Mouse (Mus musculus): ENCODE results near the gene Elane. TPM values are rescaled to one million over a fixed set of nuclear protein-coding genes. Genes with fewer than 3 reads are reported as not detected.

Elane gene
- polyA plus RNA-seq, 1 experiment from 2014 or later, result not detected

- TF ChIP-seq CTCF (IDR thresholded peaks at IDR 0.05; ENCODE audit: low read depth), result no peak
- no peak overlapping the region; the same call in 1 of the 2 replicates for H3K4me2 ChIP-seq (replicated peaks; ENCODE audit: low read depth)
- H3K9ac ChIP-seq (ENCODE audit: low read depth, low read length), result no peak overlapping the region
- H3K27ac ChIP-seq (ENCODE audit: low read depth, low read length), result peak overlapping the region; percentile 1; the same call in 1 of the 2 replicates
- H3K27me3 ChIP-seq (replicated peaks; ENCODE audit: control insufficient read depth, insufficient read depth, low read length), result no peaks in the 10 kb centered on the region
- H3K4me1 ChIP-seq (replicated peaks; ENCODE audit: control insufficient read depth, insufficient read depth, low read length), result no peaks in the 10 kb centered on the region
- no peak overlapping the region for H3K4me3 ChIP-seq (ENCODE audit: low read depth, low read length)
- no peaks in the 10 kb centered on the region for H3K9me3 ChIP-seq (ENCODE audit: control insufficient read depth)
- peak; percentile 26 for ATAC-seq
- WGBS, result 41% methylated on average over 12 of the region's 12 CpGs
- H3K36me3 ChIP-seq (ENCODE audit: control insufficient read depth, insufficient read depth), result peaks cover 42% of the 10 kb centered on the region
Observed at GRCm38 (mm10) chr10:79865189-79865601, 20.9 kb upstream of the Elane start.

- TF ChIP-seq CTCF (IDR thresholded peaks at IDR 0.05; ENCODE audit: low read depth), result peak; percentile 79
- Histone ChIP-seq H3K27me3 (replicated peaks; ENCODE audit: control insufficient read depth, insufficient read depth, low read length) (no peaks in the 10 kb centered on the region), H3K27ac (ENCODE audit: low read depth, low read length) (peak overlapping the region; percentile 1; the same call in 1 of the 2 replicates), H3K36me3 (ENCODE audit: control insufficient read depth, insufficient read depth) (peaks cover 36% of the 10 kb centered on the region), H3K9me3 (ENCODE audit: control insufficient read depth) (no peaks in the 10 kb centered on the region), H3K9ac (ENCODE audit: low read depth, low read length) (no peak overlapping the region), H3K4me3 (ENCODE audit: low read depth, low read length) (no peak overlapping the region), H3K4me1 (replicated peaks; ENCODE audit: control insufficient read depth, insufficient read depth, low read length) (no peaks in the 10 kb centered on the region), H3K4me2 (replicated peaks; ENCODE audit: low read depth) (no peak overlapping the region)
- peak; percentile 39 for ATAC-seq
- 51% methylated on average over 19 of the region's 19 CpGs for WGBS
Observed at GRCm38 (mm10) chr10:79865801-79866295, 20.2 kb upstream of the Elane start.

- Histone ChIP-seq H3K4me2 (replicated peaks; ENCODE audit: low read depth) (no peak overlapping the region), H3K27me3 (replicated peaks; ENCODE audit: control insufficient read depth, insufficient read depth, low read length) (no peaks in the 10 kb centered on the region), H3K36me3 (ENCODE audit: control insufficient read depth, insufficient read depth) (peaks cover 28% of the 10 kb centered on the region), H3K9ac (ENCODE audit: low read depth, low read length) (no peak overlapping the region), H3K4me1 (replicated peaks; ENCODE audit: control insufficient read depth, insufficient read depth, low read length) (no peaks in the 10 kb centered on the region), H3K4me3 (ENCODE audit: low read depth, low read length) (no peak overlapping the region), H3K27ac (ENCODE audit: low read depth, low read length) (no peak overlapping the region; the same call in 1 of the 2 replicates), H3K9me3 (ENCODE audit: control insufficient read depth) (no peaks in the 10 kb centered on the region)
- 81% methylated on average over 11 of the region's 11 CpGs for WGBS
- no peak for TF ChIP-seq CTCF (IDR thresholded peaks at IDR 0.05; ENCODE audit: low read depth)
- no peak for ATAC-seq
Observed at GRCm38 (mm10) chr10:79866601-79867000, 19.4 kb upstream of the Elane start.

GRCm38 (mm10) chr10:79871845-79872244, 14.2 kb upstream of the Elane start:
- WGBS, result 86% methylated on average over 8 of the region's 8 CpGs

GRCm38 (mm10) chr10:79872862-79873261, 13.2 kb upstream of the Elane start:
- WGBS, result 52% methylated on average over 3 of the region's 3 CpGs
- Histone ChIP-seq H3K36me3 (ENCODE audit: control insufficient read depth, insufficient read depth) (no peaks in the 10 kb centered on the region), H3K4me3 (ENCODE audit: low read depth, low read length) (no peak overlapping the region), H3K4me1 (replicated peaks; ENCODE audit: control insufficient read depth, insufficient read depth, low read length) (no peaks in the 10 kb centered on the region), H3K4me2 (replicated peaks; ENCODE audit: low read depth) (no peak overlapping the region), H3K9ac (ENCODE audit: low read depth, low read length) (no peak overlapping the region), H3K9me3 (ENCODE audit: control insufficient read depth) (no peaks in the 10 kb centered on the region), H3K27me3 (replicated peaks; ENCODE audit: control insufficient read depth, insufficient read depth, low read length) (0 out of 2 replicates have a peak, but pooled peaks cover 5% of the 10 kb centered on the region), H3K27ac (ENCODE audit: low read depth, low read length) (no peak overlapping the region)
- TF ChIP-seq CTCF (IDR thresholded peaks at IDR 0.05; ENCODE audit: low read depth), result no peak
- no peak for ATAC-seq

More at GRCm38 (mm10) chr10:79871845-79872244, 14.2 kb upstream of the Elane start:
- Histone ChIP-seq H3K4me3 (ENCODE audit: low read depth, low read length) (no peak overlapping the region), H3K27ac (ENCODE audit: low read depth, low read length) (0 out of 2 replicates have a peak overlapping the region, but pooled peaks have one; percentile 4), H3K4me2 (replicated peaks; ENCODE audit: low read depth) (no peak overlapping the region), H3K36me3 (ENCODE audit: control insufficient read depth, insufficient read depth) (no peaks in the 10 kb centered on the region), H3K9me3 (ENCODE audit: control insufficient read depth) (no peaks in the 10 kb centered on the region), H3K27me3 (replicated peaks; ENCODE audit: control insufficient read depth, insufficient read depth, low read length) (0 out of 2 replicates have a peak, but pooled peaks cover 5% of the 10 kb centered on the region), H3K9ac (ENCODE audit: low read depth, low read length) (no peak overlapping the region), H3K4me1 (replicated peaks; ENCODE audit: control insufficient read depth, insufficient read depth, low read length) (no peaks in the 10 kb centered on the region)
- TF ChIP-seq CTCF (IDR thresholded peaks at IDR 0.05; ENCODE audit: low read depth), result no peak
- ATAC-seq, result no peak

- no peak for ATAC-seq
- 21% methylated on average over 6 of the region's 6 CpGs for WGBS
- Histone ChIP-seq H3K9ac (ENCODE audit: low read depth, low read length) (no peak overlapping the region), H3K4me2 (replicated peaks; ENCODE audit: low read depth) (peak overlapping the region; percentile 94), H3K9me3 (ENCODE audit: control insufficient read depth) (no peaks in the 10 kb centered on the region), H3K27ac (ENCODE audit: low read depth, low read length) (no peak overlapping the region), H3K4me3 (ENCODE audit: low read depth, low read length) (peak overlapping the region; percentile 59; the same call in 1 of the 2 replicates), H3K27me3 (replicated peaks; ENCODE audit: control insufficient read depth, insufficient read depth, low read length) (0 out of 2 replicates have a peak, but pooled peaks cover 5% of the 10 kb centered on the region), H3K4me1 (replicated peaks; ENCODE audit: control insufficient read depth, insufficient read depth, low read length) (no peaks in the 10 kb centered on the region), H3K36me3 (ENCODE audit: control insufficient read depth, insufficient read depth) (no peaks in the 10 kb centered on the region)
- TF ChIP-seq CTCF (IDR thresholded peaks at IDR 0.05; ENCODE audit: low read depth), result no peak
Observed at GRCm38 (mm10) chr10:79873313-79873712, 12.7 kb upstream of the Elane start.

Data from intestine, postnatal 0 days (tissue).